Mouse (Mus musculus): ENCODE data around the gene Gc.
A peak's percentile ranks its signal among the peaks of the same experiment; 100 is the strongest.

Gene Gc

DNA sequence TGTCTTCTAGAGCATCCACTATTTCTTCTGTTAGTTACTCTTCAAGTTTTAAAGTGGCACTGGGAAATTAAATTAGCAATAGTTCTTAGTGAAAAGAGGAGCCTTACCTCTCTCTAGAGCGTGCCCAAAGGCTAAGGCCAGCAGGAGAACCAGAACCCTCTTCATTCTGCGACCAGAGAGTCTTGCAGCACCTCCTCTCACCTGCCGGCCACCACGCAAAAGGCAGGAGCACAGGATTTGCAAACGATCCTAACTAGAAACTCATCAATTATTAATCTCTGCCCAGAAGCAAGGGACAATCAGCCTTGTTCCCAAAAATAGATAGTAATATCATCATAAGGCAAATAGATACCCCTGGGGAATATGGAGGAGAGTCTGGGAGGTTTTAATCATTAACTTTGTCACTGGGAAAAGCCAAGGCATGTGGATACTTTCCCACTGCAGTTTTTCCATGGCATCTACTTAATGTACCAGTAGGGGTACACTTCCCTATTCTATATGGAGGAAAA, at the start of gene Gc:
TSS of gene Gc (minus strand) at position 345 of the 509 bp plus-strand sequence.
- no peak for DNase-seq (ENCODE audit: extremely low spot score, low spot score)

DNA sequence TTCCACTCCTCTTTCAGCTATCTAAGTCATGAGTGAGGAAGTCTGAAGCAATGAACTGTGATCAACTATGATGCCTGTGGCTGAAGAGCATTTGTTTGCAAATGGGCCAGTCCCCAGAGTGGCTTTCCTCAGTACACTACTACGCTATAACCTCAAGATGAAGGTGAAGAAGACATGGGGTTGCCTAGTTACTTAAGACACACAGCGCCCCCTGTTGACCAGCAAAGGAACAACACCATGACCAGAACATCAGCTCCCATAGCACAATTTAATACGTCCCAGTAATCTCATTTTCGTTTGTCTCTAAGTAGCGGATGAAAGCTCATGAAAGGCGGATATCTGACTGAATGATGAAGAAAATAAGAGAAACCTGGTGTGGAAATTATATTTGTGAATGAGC, 42.5 kb upstream of the Gc start:
- no peak for DNase-seq (ENCODE audit: extremely low spot score, low spot score)

DNA sequence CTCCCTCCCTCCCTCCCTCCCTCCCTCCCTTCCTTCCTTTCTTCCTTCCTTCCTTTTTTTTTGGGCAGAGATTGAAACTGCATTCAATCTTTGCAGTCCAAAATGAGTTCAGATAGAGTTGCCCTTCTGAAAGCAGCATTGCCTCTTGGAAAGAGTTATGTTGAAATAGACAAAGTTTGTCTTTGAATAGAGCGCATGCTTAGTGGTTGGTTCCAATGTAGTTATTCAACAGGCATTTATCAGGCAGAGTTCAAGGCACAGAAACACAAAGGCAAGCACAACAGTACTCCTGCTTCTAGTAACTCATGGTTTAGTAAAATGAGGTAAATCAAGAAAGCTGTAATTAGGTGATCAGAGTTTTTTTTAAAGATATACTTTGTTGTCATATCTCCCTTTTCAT, 34.9 kb upstream of the Gc start:
- no peak for DNase-seq (ENCODE audit: extremely low spot score, low spot score)

DNA sequence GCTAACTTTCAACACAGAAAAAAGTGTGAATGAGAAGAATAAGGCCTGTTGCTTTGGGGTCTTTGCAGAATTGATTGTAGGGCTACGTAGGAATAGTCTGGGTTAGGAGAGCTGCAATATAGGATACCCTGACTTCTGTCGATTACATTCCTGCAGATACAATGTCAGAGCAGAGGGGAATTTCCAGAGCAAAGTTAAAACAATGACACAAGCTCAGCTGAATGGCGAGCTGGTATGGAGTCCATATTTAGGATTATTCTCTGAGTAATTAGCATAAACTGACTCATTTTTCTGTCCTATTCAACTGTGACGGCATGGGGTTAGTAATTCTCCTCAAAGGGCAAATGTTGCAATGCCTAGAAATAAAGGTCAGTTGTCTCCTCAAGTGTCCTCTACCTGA, 12.8 kb upstream of the Gc start:
- DNase-seq (ENCODE audit: extremely low spot score, low spot score): no peak

DNA sequence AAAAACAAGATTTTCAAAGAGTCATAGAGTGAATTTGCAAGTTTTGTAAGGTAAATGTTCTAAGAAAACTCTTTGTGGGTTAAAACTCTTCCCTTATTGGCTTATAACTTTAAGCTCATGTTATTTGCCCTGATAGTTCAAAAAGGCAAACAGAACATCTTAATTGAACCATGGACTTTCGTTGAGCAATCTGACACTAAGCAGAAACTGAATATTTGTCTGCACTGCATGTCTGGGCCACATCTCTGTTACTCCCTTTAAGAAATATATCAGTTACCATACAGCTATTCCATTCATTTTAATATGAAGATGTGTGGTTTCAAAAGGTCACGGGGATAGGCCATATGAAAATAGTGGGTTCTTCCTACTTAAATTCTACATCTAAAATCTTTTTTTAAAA, 10.2 kb upstream of the Gc start:
- no peak for DNase-seq (ENCODE audit: extremely low spot score, low spot score)

DNA sequence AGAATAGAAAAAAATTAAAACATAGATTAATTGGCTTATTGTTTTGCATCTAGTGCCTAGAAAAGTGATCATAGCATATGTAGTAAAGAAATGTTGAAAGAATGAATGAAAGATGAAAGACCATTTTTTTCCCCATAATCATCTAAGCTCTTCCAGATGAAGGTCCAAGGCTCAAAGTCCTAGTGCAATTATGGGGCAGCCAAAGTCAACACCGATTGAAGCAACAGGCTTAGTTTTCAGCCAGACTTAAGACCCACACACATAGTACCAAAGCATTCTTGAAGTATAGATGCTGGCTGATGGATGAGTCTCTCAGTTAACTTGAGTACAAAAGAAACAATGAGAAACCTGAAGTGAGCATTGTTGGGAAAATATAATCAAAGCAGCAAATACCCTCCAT, 9.3 kb upstream of the Gc start:
- DNase-seq (ENCODE audit: extremely low spot score, low spot score): no peak

DNA sequence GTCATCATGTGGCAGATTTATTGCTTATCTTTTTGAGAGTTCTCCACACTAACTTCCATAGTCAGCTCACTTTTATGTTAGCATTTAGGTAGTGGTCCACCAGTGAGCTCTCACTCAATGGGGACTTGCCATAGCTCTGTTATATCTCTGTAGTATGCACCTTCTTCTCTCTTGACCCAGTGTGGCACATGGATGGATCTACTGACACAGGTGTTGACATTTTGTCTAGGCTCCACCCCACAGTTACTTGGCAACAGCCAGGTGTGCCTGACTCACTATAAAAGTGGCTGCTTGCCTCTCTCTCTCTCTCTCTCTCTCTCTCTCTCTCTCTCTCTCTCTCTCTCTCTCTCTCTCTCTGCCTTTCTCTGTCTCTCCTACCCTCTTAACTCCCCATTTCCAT, 8.6 kb upstream of the Gc start:
- DNase-seq (ENCODE audit: extremely low spot score, low spot score): no peak

DNA sequence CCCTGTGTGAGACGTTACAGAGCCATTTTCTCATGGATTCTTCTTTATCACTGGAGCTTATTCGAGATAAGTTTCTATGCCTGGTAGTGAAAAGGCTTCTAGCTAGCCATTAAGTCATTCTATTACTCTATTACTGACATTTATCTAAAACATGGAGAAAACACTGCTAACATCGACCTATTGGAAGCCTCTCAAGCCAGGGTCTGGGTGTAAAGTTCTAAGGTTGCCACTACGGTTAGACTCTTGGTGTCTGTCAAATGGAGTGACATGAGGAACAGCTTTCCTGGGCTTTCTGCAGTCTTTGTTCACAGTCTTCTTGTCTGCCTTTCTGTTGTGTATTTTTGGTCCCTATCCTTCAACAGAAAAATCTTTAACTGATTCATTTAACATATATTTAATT, 4.1 kb upstream of the Gc start:
- no peak for DNase-seq (ENCODE audit: extremely low spot score, low spot score)

DNA sequence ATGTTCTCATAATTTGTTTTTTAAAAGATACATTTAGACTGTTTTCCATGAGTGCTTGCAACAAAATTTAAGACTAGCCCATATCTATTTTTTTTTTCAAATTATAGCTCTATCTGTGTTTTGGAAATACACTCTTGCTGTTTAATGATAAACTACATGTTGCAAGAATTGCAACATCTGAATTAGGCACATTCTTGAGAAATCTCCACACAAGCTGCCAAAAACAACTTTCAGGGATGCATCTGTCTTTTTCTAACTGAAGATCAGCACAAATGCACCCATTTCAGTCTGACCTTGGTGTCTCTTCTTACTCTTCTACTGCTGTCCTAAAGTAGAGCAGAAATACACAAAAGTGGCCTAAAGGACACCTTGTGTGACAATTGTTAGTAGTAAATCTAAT, 1.9 kb upstream of the Gc start:
- DNase-seq (ENCODE audit: extremely low spot score, low spot score): no peak

DNA sequence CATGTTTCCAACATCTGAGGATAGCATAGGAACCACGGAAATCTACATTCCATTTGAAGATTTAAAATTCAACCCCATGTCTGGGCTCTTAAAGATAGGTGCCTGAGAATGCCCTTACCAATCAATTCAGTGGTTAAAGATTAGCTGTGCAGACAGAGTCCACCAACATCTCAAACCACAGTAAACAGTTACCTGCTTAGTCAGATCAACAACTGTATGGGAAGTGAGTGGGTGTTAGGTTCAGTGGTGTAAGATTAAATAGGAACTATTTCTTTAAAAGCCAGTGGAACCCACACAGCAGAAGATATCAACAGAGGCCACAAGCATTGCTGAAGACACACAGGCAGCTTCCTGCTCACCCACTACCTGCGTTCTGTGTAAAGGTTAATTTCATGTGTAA, 1.3 kb upstream of the Gc start:
- DNase-seq (ENCODE audit: extremely low spot score, low spot score): no peak

DNA sequence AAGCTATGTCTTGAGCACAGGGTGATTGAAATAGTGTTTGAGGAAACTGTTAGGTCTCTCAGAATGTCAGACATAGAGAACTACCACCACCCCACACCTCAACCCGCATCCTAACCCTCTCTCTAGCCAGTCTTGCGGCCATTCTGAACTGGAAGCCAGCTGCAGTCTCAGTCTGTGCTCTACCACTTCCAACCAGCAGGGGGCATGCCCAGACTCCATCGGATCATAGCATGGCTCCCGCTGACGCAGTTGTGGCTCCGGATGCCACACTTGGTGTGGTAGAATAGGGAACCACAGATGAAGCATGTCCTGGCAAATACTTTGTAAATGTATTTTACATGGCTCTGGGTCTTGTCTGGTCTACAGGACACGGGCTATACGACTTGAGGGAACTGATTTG, 2.2 kb downstream of the Gc start:
- peak; percentile 55 for DNase-seq (ENCODE audit: extremely low spot score, low spot score)

DNA sequence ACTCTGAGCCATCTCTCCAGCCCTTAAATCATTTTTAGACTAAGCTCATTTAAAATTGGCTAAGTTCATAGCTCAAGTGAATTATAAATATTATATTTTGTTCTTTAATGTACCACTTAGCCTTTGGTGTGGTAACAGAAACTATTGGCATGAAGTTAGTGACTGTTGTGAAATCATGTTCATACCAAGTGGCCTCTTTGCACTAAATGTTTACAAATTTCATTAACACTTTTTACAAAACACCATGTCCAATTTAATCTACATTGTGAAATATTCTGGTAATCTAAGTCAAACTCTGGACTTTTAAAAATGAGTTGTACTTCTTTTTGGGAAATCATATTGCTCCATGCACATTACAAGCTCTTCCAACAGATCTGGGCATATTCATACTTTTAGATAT, 6.9 kb downstream of the Gc start:
- DNase-seq (ENCODE audit: extremely low spot score, low spot score): no peak

DNA sequence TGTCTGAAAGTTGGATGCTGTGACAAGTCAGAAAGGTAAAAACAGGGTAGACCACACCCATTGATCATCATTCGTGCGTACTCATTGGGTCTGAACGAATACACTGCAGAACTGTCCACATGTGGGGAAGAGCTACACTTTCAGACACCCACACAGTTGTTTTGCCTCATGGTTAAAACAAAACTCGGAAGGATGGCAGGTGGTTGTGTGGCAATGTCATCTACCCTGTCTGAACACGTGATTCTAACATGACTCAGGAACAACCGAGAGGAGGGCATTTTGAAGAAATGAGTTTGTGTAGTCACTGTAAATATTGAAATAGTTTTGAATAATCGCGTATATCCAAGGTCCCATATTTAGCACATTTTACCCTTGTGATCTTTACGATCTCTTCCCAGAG, 8.4 kb downstream of the Gc start:
- no peak for DNase-seq (ENCODE audit: extremely low spot score, low spot score)

DNA sequence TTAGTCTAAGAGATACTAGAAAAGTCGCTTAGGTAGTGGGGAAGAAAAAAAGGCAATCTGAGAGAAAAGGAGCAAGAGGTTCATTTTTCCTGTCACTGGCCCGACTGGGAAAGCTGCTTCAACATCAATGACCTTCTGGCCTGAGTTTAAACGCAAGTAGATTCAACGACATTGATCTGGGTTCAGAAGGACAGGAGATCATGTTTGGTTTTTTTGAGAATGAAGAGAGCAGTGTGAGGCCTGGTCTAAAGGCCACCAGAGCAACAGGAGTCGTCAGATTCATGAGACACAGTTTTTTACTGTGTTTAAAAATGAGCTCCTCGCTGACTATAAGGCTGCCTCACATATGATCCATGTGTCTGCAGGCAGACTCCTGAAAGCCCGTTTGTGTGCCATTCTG, 9.7 kb downstream of the Gc start:
- DNase-seq (ENCODE audit: extremely low spot score, low spot score): no peak

DNA sequence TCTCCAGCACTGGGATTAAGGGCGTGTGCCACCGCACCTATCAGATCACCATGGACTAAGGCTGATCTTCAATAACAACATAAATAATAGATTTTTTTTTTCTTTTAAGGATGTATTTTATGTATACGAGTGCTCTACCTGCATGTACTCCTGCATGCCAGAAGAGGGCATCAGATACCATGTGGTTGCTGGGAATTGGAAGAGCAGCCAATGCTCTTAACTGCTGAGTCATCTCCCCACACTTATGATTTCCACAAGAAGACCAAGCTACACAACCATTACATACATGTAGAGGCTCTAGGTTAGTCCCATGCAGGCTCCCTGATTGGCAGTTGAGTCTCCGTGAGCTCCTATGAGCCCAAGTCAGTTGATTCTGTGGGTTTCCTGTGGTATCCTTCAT, 13.3 kb downstream of the Gc start:
- no peak for DNase-seq (ENCODE audit: extremely low spot score, low spot score)

DNA sequence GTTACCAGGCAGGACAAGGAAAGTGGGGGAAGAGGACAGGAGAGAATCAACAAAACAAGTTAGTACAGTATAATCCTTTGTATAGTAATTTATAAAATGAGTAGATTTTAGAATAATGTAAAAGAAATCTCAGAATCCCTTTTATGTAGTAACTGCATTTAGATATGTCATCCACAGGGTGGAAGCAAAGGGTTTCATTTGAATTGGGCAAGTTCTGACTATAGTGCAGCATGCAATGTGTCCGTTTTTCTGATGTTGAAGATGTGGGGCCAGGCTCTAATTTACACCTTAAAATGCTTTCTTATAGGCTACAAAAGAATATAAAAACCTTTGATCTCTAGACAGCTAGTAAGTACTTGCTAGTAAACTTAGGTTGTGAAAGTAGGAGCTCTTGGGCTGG, 46.2 kb downstream of the Gc start:
- no peak for DNase-seq (ENCODE audit: extremely low spot score, low spot score)

DNA sequence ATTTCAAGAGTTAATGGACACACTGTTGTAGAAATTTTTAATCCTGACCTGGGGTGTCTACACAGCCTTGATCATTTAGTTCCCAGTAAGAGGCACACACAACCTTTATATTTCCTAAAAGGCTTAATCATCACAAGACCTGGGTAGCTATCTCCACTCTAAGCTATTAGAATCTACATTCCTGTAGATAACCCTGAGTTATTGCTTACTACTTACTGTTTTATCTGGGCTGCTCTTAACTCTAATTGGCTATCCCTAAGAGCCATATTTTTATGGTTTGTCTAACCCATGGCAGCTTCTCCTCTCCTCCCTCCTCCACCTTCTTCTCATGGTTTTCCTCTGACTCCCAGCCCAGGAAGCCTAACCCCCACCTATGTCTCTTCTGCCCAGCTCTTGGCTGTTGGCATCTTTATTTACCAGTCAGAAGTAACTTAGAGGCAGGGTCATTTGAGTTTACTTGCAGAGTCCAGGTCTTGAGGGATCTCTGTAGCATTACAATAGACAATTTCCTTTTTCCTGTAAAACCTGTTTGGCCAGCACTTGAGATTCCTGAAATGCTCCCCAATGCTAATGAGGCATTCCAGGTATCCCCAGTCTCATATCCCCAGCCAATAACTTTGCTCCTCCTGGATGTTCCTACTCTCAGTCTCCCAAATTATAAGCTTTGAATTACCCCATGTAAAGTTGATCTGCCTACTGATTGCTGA, 50.2 kb downstream of the Gc start:
- no peak for DNase-seq (ENCODE audit: extremely low spot score, low spot score)

DNA sequence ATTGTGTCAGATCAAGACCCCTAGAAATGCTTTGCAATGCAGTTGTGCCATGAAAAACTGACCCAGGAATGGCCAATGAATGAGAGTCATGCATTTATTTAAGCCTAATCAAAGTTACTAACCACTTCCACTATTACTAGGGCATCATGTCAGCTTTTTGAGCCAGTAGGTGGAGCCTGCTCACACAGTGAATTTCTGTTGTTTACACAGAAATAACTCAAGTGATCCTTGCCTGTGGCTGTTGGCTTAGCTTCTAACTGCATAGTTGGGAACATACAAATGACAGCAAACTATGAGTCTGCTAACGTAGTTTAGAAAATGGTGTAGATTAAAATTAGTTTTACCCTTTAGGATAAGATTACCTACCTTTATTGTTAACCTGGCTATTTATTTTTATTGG, 52.6 kb downstream of the Gc start:
- DNase-seq (ENCODE audit: extremely low spot score, low spot score): no peak

DNA sequence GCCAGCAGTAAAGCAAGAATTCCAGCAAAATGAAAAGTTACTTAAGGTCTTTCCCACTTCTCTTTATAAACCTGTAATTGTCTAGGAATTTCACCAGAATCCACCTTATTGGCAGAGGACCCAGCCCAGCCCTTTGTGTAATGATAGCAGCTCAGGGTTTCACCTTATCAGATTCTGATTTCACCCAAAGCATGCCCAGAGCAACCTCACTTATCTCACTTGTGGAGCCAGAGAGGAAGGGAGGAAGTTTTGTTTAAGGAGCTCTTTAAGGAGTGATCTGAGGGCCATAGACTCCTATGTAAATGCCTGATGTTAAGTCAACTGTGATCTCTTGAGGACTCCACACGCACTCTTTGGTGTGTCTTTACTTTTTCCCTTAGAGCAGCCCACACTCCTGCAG, 67.3 kb downstream of the Gc start:
- no peak for DNase-seq (ENCODE audit: extremely low spot score, low spot score)

DNA sequence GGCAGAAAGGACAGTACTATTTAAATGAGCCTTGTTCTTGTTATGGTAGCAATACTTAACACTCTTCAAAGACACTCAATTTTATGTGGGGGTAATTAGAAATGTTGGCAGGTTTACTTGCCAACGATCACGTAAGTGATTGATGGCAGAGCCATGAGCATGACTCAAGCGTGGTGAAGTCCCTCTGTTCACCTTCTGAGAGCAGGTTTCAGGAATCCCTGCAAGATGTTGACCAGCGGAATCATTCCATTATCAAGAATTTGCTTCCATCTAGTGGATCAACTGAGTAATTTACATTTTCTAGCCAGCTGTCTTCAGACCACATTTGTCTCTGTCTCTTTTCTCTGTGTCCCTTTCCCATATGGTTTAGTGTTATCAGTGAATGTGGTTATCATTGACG, 73.5 kb downstream of the Gc start:
- DNase-seq (ENCODE audit: extremely low spot score, low spot score): no peak

DNA sequence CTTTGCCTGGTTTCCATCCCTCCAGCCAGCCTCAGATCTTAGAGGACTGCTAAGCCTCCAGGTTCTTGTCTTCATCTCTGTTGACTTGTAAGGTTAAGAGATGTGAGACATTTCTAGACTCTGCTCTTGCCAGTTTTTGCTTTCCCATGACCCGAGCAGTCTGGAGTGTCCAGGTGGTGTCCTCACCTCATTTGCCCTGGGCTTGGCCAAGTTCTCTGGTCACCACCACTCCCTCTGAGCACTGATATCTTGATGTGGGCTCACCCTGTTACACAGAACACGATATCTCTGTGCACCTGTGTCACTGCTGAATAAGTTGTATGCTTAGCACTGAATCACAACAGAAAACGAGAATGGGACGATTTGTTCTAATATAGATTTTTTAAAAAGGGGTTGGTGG, 76.4 kb downstream of the Gc start:
- no peak for DNase-seq (ENCODE audit: extremely low spot score, low spot score)

DNA sequence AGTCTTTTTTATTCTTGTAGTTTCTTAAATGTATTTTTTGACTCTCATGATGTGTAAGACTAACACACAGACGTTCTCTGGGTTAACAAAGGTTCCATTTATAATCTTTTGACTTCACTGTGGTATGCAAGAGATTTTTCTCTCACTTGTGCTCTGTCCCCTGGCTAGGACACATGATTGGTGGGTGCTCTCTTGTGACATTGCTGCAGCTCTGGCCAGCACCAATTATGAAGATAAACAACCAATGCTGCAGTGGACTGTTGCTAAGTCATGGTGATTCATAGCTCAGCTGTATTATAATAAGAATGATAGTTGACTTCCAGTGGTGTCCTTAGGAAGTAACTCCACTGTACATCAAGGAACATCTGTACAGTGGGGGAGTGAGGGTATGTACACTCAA, 87.6 kb downstream of the Gc start:
- no peak for DNase-seq (ENCODE audit: extremely low spot score, low spot score)

DNA sequence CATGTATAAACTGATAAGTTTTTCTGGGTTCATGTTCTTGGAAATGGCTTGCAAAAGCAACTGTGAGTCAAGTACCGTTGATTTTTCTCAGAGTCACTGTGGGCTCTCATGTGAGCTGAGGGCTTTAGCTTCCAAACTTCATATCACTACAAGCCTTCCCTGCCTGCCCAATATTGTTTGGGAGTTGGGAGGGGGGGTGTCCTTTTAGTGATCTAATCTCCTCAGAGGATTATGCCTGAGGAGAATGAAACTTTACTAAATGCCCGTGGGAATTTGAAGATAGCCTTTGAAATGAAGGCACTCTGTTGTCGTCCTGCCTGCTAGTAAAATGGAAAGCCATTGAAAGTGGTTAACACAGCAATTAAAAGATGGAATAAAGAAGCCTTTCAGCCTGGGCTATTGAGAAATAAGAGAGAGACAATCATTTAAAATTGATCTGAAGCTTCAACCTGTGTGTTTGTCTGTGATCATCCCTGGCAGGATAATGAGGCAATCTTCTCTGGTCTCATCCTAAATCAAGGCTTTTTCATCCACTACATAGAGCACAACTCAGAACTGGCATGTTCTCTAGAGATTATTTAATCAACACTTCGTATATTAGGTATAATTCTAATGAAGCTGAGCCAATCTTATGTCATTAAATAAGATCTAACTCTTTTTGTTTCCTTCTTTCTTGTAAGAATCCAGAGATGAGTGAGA, 89.5 kb downstream of the Gc start:
- no peak for DNase-seq (ENCODE audit: extremely low spot score, low spot score)

Data from neural tube, embryonic 10.5 days (tissue).